Mouse (Mus musculus): ENCODE data around the gene Blvrb. TPM values are rescaled to one million over a fixed set of nuclear protein-coding genes. Genes with fewer than 3 reads are reported as not detected.
"Not testable (repeated sequence)": the region's sequence is repeated elsewhere in the genome, so short reads cannot be mapped to it uniquely, and the experiment has no call there.

Gene Blvrb
- polyA plus RNA-seq, 1 experiment from 2014 or later: 23.7 TPM

- not testable (repeated sequence) for H3K4me1 ChIP-seq (ENCODE audit: control insufficient read depth, insufficient read depth, low read depth, low read length); H3K27me3 ChIP-seq (replicated peaks; ENCODE audit: control insufficient read depth, insufficient read depth, low read length); ATAC-seq; H3K36me3 ChIP-seq (ENCODE audit: control insufficient read depth, insufficient read depth, low read length); H3K9me3 ChIP-seq (ENCODE audit: control insufficient read depth, low read length); H3K9ac ChIP-seq (ENCODE audit: low read depth, low read length); H3K27ac ChIP-seq (ENCODE audit: low read depth, low read length); H3K4me3 ChIP-seq (ENCODE audit: low read length); H3K4me2 ChIP-seq (ENCODE audit: low read length)
- WGBS: 83% methylated on average over 9 of the region's 9 CpGs
Observed at GRCm38 (mm10) chr7:27494659-27495367, 47.0 kb downstream of the Blvrb start.

DNA sequence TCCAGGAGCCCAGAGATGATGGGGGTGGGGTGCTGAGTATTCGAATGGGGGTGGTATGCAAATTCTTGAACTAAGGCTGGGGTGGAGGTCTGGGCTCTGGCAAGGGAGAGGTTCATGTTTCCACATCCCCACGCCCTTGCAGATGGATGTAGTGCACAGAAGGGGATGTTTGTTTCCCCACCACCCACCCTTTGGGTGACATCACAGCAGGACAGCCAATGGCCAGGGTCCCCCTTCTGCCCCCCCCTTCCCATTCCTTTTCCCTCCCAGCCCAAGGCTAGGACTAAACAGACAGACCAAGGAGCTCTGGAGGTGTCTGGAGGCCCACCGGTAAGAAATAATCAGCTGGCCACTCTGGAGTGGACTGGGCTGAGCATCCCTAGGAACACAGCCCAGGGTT is 51.3 kb downstream of the Blvrb start, which contains the start of gene Prx:
TSS of gene Prx (plus strand) at position 289 of the 400 bp plus-strand sequence.
- no peak within 1 kb of the TSS for H3K27ac ChIP-seq (ENCODE audit: low read depth, low read length)
- H3K4me2 ChIP-seq (ENCODE audit: low read length): no peak within 1 kb of the TSS
- no peak for ATAC-seq
- no peak within 1 kb of the TSS for H3K4me3 ChIP-seq (ENCODE audit: low read length)
- no peaks in the 10 kb centered on the region for H3K27me3 ChIP-seq (replicated peaks; ENCODE audit: control insufficient read depth, insufficient read depth, low read length)
- no peaks in the 10 kb centered on the region for H3K9me3 ChIP-seq (ENCODE audit: control insufficient read depth, low read length)
- no peaks in the 10 kb centered on the region for H3K4me1 ChIP-seq (ENCODE audit: control insufficient read depth, insufficient read depth, low read depth, low read length)
- H3K9ac ChIP-seq (ENCODE audit: low read depth, low read length): no peak within 1 kb of the TSS
- no peaks in the 10 kb centered on the region for H3K36me3 ChIP-seq (ENCODE audit: control insufficient read depth, insufficient read depth, low read length)
- WGBS: 63% methylated on average over 3 of the region's 3 CpGs

DNA sequence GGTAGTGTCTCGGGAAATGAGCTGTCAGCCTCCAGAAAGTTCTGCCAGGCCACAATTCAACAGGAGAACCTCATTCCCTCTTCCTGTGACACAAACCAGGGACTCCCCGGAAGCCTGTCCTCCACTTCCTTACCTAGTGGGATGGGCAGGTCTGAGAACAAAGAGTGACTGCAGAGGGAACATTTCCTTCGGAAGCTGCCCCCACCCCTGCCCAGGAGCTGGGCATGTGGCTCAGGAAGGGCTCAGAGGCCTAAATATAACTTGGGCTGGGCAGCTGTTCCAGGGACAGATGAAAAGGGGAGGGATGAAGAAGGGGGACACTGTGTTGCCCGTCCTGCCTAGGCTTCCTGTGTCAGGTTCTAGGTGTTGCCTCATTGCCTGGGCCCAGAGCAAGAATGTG is 53.8 kb downstream of the Blvrb start:
- H3K27ac ChIP-seq (ENCODE audit: low read depth, low read length): no peak overlapping the region
- no peak for ATAC-seq
- no peaks in the 10 kb centered on the region for H3K9me3 ChIP-seq (ENCODE audit: control insufficient read depth, low read length)
- H3K4me1 ChIP-seq (ENCODE audit: control insufficient read depth, insufficient read depth, low read depth, low read length): no peaks in the 10 kb centered on the region
- H3K36me3 ChIP-seq (ENCODE audit: control insufficient read depth, insufficient read depth, low read length): no peaks in the 10 kb centered on the region
- H3K4me3 ChIP-seq (ENCODE audit: low read length): no peak overlapping the region
- H3K4me2 ChIP-seq (ENCODE audit: low read length): no peak overlapping the region
- 73% methylated on average over 4 of the region's 4 CpGs for WGBS
- no peak overlapping the region for H3K9ac ChIP-seq (ENCODE audit: low read depth, low read length)
- H3K27me3 ChIP-seq (replicated peaks; ENCODE audit: control insufficient read depth, insufficient read depth, low read length): no peaks in the 10 kb centered on the region

DNA sequence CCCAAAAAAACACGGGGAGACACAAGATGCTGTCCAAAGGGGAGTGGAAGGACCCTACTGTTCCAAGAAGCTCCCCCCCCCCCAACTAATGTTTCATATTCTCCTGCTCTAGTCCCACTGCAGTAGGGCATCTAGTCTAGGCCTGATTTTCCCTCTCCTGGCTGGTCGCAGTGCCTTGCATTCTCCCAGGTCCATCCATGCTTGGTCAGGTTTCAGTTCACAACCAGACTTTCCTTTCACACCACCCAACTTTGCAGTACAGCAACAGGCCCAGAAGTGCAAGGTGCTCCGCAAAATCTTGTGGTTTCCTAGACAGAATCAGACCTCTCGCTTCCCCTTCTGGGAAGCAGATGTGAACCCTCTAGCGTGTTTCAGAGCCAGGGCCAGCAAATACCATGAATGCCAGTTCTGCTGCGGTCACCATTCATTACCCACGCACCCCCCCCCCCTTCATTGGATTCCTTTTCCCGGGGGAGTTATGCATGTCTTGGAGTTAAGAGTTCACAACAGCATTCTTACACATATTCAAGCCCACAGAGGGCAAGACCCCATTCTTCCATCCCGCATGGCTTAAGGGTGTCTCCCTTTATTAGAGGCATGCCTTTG is 59.1 kb downstream of the Blvrb start:
- Histone ChIP-seq H3K4me3 (ENCODE audit: low read length) (peak overlapping the region; percentile 59), H3K27ac (ENCODE audit: low read depth, low read length) (peak overlapping the region; percentile 98; the same call in 1 of the 2 replicates), H3K36me3 (ENCODE audit: control insufficient read depth, insufficient read depth, low read length) (no peaks in the 10 kb centered on the region), H3K9me3 (ENCODE audit: control insufficient read depth, low read length) (no peaks in the 10 kb centered on the region), H3K27me3 (replicated peaks; ENCODE audit: control insufficient read depth, insufficient read depth, low read length) (no peaks in the 10 kb centered on the region), H3K4me1 (ENCODE audit: control insufficient read depth, insufficient read depth, low read depth, low read length) (peaks cover 10% of the 10 kb centered on the region), H3K4me2 (ENCODE audit: low read length) (peak overlapping the region; percentile 66), H3K9ac (ENCODE audit: low read depth, low read length) (no peak overlapping the region)
- ATAC-seq: no peak
- WGBS: 44% methylated on average over 9 of the region's 9 CpGs

- Histone ChIP-seq H3K4me2 (ENCODE audit: low read length) (peak overlapping the region; percentile 66), H3K4me3 (ENCODE audit: low read length) (peak overlapping the region; percentile 59), H3K27ac (ENCODE audit: low read depth, low read length) (peak overlapping the region; percentile 98), H3K4me1 (ENCODE audit: control insufficient read depth, insufficient read depth, low read depth, low read length) (peaks cover 10% of the 10 kb centered on the region), H3K27me3 (replicated peaks; ENCODE audit: control insufficient read depth, insufficient read depth, low read length) (no peaks in the 10 kb centered on the region), H3K9me3 (ENCODE audit: control insufficient read depth, low read length) (no peaks in the 10 kb centered on the region), H3K36me3 (ENCODE audit: control insufficient read depth, insufficient read depth, low read length) (no peaks in the 10 kb centered on the region), H3K9ac (ENCODE audit: low read depth, low read length) (peak overlapping the region; percentile 78)
- WGBS: under 1% methylated on average over 53 of the region's 54 CpGs
- ATAC-seq: peak; percentile 95
Observed at GRCm38 (mm10) chr7:27507711-27508647, 60.2 kb downstream of the Blvrb start.

DNA sequence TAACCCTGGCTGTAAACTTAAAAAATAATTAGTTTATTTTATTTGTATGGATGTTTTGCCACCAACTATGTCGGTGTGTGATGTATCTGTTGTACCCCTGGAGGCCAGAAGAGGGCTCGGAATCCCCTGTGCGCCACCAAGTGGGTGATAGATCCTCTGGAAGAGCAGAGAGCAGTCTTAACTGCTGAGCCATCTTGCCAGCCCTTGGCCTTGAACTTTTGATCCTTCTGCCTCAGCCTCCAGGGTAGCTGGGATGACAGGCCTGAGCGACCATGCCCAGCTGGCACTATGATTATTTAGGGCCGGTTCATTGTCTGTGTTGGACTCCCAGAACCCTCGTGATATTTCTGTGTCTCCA is 60.8 kb downstream of the Blvrb start:
- no peak overlapping the region for H3K9ac ChIP-seq (ENCODE audit: low read depth, low read length)
- 26% methylated on average over 6 of the region's 6 CpGs for WGBS

DNA sequence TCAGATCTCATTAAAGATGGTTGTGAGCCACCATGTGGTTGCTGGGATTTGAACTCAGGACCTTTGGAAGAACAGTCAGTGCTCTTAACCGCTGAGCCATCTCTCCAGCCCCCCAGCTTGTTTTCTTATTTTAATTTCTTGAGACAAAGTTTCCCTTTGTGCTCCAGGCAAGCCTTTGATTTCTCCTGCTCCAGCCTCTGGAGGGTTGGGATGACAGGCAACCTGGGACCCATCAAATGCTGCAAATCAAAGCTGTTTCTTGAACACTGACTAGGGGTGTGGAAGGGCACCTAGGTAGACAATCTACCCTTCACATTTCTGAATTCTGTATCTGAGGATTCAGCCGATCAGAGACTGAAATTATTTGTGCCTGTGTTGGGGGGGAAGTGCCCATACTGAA is 63.0 kb downstream of the Blvrb start:
- H3K4me2 ChIP-seq (ENCODE audit: low read length): no peak overlapping the region
- H3K36me3 ChIP-seq (ENCODE audit: control insufficient read depth, insufficient read depth, low read length): no peaks in the 10 kb centered on the region
- H3K4me1 ChIP-seq (ENCODE audit: control insufficient read depth, insufficient read depth, low read depth, low read length): peaks cover 10% of the 10 kb centered on the region
- ATAC-seq: no peak
- no peak overlapping the region for H3K27ac ChIP-seq (ENCODE audit: low read depth, low read length)
- no peaks in the 10 kb centered on the region for H3K9me3 ChIP-seq (ENCODE audit: control insufficient read depth, low read length)
- H3K27me3 ChIP-seq (replicated peaks; ENCODE audit: control insufficient read depth, insufficient read depth, low read length): no peaks in the 10 kb centered on the region
- no peak overlapping the region for H3K9ac ChIP-seq (ENCODE audit: low read depth, low read length)
- 86% methylated on average over 2 of the region's 2 CpGs for WGBS
- no peak overlapping the region for H3K4me3 ChIP-seq (ENCODE audit: low read length)

More for the DNA sequence above, 60.8 kb downstream of the Blvrb start:
- Histone ChIP-seq H3K27me3 (replicated peaks; ENCODE audit: control insufficient read depth, insufficient read depth, low read length) (no peaks in the 10 kb centered on the region), H3K4me2 (ENCODE audit: low read length) (peak overlapping the region; percentile 66), H3K4me3 (ENCODE audit: low read length) (peak overlapping the region; percentile 59), H3K9me3 (ENCODE audit: control insufficient read depth, low read length) (no peaks in the 10 kb centered on the region), H3K36me3 (ENCODE audit: control insufficient read depth, insufficient read depth, low read length) (no peaks in the 10 kb centered on the region), H3K4me1 (ENCODE audit: control insufficient read depth, insufficient read depth, low read depth, low read length) (peaks cover 10% of the 10 kb centered on the region), H3K27ac (ENCODE audit: low read depth, low read length) (0 out of 2 replicates have a peak overlapping the region, but pooled peaks have one; percentile 18)
- peak; percentile 35 for ATAC-seq

DNA sequence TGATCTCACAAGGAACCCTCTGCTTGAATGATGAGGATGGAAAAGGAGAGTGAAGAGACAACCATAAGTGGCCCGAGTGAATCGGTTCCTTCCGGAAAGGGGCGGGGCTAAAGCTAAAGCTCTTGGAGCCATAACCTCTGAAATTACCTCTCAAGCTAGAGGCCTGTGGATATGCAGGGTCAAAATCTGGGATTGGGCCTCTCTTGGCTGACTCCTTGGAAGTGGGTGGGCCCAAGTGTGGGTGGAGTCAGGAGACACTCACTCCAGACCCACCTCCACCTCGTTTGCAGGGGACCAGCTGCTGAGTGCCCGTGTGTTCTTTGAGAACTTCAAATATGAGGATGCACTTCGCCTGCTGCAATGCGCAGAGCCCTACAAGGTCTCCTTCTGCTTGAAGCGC is 67.2 kb downstream of the Blvrb start:
- Histone ChIP-seq H3K4me2 (ENCODE audit: low read length) (no peak overlapping the region), H3K4me3 (ENCODE audit: low read length) (no peak overlapping the region), H3K27me3 (replicated peaks; ENCODE audit: control insufficient read depth, insufficient read depth, low read length) (no peaks in the 10 kb centered on the region), H3K27ac (ENCODE audit: low read depth, low read length) (no peak overlapping the region), H3K9me3 (ENCODE audit: control insufficient read depth, low read length) (no peaks in the 10 kb centered on the region), H3K4me1 (ENCODE audit: control insufficient read depth, insufficient read depth, low read depth, low read length) (no peaks in the 10 kb centered on the region), H3K9ac (ENCODE audit: low read depth, low read length) (no peak overlapping the region), H3K36me3 (ENCODE audit: control insufficient read depth, insufficient read depth, low read length) (no peaks in the 10 kb centered on the region)
- WGBS: 78% methylated on average over 9 of the region's 9 CpGs
- ATAC-seq: no peak

All from hindbrain, embryonic 16.5 days (tissue).